Mouse (Mus musculus) thymus, postnatal 36 days (tissue): Measurements from ENCODE around the gene Rab6b.
"Not testable (repeated sequence)": the region's sequence is repeated elsewhere in the genome, so short reads cannot be mapped to it uniquely, and the experiment has no call there.

Experiments
- DNase-seq, 2 experiments: peaks; one replicate each; pipeline ENCODE4 v3.0.0; 2022; ENCODE audit warnings: mixed read lengths in 2 of 2

Rab6b gene

DNA sequence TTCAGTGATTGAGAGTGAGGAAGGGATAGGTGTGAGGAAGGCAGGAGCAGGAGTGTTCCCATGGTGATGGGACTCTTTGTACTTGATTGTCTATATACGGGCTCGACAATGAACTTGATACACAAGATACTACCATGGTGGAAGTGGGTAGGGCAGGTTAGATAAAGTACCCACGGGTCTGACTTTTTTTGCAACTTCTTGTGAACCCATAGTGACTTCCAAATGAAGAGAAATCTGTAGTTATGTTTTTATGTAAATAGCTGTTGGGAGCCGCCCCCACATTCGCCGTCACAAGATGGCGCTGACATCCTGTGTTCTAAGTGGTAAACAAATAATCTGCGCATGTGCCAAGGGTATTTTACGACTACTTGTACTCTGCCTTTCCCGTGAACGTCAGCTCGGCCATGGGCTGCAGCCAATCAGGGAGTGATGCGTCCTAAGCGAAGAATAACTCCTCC lies 3.2 kb upstream of the Rab6b start:
- not testable (repeated sequence) for DNase-seq

DNA sequence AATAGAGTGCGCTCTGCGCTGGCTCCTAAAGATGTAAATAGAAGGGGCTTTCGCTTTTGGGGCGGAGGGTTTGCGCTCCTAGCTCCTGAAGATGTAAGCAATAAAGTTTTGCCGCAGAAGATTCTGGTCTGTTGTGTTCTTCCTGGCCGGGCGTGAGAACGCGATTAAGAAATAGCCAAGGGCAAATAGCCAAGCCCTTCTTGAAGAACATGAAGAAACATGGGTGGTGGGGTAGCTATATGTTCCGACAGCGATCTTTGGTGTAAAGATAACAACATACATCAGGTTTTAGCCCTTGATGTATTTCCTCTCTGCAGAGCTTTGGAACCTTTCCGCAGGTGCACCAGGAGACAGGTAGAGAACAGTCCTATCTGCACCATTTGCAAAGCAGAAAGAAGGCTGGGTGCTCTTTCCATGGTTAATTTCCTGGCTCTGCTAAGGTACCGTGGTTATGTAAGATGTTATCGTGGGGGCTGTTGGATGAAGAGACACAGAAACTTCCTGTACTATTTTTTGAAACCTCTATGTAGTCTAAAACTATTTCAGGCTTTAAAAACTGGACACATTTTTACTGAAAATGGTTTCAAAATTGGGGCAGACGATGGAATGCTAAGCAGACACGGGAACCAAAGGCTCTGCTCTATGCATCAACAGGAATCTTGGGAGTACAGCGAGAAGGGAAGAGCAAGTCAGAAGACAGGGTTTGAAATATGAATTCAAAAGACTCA lies 2.5 kb upstream of the Rab6b start:
- DNase-seq = no peak

DNA sequence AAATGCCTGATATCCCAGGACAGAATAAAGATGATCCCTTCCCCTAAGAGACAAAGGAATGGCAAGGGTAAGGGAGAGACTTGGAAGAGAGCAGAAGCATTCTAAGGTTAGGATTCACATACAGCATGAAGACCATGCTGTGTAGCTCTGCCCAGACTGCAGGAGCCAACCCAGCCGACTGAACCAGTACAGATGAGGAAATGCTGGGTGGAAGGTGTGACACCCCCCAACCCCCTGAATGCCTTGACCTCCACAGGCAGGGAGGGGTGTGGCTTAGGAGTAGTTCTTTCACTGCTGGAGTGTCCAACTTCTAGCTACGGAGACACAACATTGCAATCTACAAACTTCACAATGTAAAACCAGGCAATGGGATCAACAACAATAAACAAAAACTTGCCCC lies 1.7 kb upstream of the Rab6b start:
- DNase-seq = no peak

DNA sequence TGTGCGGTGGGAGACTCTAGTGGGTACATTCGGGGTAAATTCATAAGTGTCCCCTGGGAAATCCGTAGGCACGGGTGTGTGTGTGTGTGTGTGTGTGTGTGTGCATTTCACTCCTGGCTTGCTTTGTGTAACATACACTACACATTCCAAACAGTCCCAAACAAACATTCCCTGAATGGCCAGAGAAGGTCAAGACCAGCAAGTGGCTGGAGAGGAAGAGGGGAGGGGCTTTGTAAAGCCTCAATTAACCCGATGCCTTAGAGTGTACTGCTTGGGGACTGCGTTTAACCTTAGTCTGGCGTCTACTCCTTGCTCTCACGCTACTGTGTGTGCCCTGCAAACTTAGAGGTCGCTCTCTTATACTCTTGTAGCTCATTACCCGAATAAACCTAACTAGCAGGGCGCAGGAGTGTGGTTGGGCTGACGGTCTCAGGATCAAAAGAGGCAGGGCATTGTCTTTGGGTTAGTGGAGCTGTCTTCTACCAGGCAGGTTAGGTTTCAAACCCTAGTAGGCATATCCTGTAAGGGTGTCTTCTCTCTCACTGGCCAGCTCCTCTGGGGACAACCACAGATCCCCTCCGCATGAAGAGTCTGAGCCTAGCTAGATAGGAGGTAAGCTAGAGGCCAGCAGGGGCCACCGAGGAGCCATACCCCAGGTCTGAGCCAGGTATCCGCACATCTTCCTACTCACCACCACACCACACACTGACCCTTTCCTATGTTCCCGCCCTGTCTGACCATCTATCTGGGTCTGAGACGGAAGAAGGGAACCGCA lies 673 bp upstream of the Rab6b start:
- DNase-seq = no peak

DNA sequence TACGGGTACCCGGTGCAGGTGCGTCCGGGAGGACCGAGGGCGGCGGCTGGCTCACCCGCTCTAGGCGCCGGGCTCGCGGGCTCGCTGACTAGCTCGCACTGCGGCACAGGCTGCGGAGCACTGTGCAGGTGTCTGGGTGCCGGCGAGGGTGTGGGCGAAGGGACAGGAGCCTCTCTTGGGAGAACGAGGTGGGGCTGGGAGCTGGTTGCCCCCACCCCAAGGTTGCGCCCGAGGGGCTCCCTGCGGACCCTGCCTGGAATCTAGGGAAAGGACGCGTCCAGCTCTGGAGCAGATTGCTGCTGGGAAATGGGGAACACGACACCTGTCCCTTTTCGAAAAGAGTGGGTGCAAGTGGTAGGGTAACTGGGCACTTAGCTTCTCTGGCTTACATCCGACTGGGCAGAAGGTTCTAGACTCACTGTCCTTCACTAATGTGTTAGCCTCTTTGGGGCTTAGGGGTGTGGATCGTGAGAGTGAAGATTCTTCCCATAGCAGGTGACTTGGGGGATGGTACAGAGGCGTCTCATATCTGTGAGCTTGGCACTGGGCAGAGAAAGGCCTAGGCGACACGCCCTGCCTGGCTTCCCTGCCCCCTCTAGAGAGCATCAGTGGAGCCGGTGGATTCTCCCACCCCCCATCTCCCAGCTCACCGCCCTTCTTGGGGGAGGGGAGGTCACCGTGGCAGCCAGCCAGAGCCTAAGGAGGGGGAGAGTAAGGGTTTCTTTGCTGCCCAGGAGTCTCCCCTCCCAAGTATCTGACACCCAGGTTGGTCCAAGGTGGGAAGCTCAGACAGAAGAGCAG lies 1.1 kb downstream of the Rab6b start:
- peak; percentile 18 to 19 for DNase-seq

DNA sequence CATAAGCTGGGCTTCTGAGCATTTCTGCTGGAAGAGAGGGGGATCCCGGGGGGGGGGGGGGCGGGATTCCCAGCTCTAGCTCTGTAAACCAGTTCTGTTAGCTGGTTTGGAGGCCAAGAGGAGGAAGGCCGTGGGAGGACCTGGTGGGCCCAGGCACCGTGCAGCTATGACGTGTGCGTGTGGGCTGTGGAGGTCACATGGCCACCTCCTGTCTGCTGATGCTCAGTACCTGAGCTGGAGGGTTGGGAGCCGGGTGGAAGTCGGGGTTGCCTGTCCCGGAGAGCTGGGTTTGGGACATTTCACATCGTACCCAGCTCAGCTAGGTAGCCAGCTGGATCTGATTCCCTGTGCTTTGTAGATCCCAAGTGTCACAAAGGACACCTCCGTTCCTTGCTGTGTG lies 1.8 kb downstream of the Rab6b start:
- no peak for DNase-seq

DNA sequence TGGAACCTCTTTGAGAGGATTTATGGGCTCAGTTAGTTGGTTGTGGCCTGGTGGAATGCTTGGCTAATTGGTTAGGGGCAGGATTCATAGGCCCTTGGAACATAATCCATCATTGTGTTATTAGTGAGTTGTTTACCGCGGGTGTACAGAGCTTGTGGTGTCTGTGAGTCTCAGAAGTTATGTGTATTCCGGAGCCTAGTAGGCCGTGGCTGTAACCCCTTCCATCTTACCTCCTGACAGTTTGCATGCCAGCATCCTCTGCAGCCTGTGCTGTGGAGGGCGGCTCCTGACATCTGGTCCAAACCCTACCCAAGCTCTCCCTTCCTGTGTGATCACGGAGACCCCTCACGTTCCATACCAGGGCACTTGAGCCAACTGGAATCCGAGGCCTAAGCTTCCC lies 2.7 kb downstream of the Rab6b start:
- no peak for DNase-seq

DNA sequence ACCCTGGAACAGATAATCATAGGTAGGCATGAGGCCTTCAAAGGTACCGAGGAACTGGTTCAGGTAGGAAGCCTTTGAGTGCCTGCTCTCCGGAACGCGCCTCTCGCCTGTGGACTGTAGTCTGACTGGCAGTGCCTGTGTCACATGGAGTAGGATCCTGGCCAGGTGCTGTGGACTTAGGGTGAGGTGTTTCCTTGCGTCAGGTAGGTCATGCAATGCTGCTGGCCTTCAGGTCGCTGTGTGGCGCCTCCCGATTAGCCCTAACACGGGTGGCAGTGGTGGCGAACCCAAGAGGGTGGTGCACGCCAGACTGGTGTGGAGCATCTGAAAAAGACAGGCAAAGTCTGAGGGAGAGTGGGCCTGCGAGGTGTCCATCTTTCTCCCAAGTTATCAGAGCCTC lies 3.3 kb downstream of the Rab6b start:
- DNase-seq = no peak

DNA sequence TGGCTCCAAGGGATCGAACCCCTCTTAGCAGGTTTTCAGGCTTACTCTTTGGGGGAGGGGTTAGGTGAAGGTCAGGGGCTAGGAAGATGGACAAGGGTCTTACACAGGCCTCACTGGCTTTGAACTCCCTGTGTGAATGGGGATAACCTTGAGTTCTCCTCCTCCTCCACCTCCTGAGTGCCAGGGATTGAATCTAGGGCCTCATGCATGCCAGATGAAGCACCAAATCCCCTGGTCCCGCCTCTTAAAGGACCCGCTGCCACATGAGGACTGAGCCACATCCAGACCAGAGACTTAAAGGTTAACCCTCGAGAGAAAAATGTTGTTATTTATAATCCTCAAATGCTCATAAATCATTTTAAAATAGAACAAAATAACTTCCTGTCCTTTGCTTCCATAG lies 5.4 kb downstream of the Rab6b start:
- no peak for DNase-seq

DNA sequence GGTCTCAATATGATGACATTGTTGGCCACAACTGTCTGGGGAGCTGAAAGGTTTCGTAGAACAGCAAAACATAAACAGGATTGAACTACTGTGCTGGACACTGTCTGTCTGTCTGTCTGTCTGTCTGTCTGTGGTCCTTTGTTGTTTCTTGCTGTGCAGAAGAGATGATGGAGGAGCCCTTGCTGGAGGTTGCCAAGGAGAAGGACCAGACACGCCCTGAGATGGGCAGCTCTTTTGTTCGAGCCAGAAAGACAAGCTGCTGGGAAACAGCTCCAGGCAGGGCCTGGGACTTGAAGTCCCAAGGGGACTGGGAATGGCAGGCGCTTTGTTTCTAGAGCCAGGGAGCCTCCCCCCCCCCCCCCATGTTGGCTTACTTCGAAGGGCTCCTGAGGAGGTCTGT lies 5.9 kb downstream of the Rab6b start:
- DNase-seq = no peak

DNA sequence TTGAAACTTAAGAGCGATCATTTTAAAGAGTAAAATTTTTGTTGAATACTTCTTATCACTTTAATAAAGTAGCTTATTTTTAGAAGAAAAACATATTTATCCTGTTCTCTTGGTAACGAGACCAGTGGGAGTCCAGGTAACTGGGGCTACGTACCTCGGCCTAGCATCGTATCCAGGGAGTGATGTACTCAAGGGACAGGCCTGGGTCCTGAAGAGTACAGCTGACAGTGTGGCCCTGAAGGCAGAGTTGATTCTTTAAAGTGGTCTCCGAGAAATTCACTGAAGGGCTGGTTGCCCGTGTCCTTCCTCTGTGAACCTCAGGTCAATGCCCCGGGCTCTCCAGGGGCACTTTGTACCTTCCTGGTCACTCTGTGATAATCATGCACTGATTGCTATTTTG lies 6.4 kb downstream of the Rab6b start:
- DNase-seq = no peak

DNA sequence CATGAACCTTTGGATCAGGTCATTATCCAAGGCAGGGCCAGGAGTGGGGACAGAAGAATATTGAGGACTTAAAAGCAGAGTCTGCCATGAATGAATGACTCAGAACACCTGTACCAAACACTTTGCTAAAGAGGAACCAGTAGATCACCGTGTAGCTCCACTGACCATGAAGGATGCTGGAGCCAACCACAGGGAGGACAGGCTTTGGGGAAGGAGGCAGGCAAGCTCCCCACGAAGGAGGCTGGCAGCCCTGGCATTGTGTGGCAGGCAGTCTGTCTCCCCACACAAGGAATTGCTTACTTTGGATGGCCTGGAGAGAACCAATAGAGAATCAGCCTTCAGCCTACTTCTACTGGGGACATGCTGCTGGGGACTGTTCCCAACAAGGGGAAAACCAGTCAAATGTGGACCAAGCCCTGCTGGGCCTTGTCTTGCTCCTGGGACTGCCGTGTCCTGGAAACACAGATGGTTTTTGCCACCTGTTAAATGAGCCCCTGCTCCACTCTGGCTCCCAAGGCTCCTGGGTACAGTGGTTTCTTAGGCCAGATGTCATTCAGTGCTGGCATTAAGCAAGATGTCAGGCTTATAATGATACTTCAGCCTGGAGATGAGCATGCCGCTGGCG lies 7.2 kb downstream of the Rab6b start:
- DNase-seq = no peak

DNA sequence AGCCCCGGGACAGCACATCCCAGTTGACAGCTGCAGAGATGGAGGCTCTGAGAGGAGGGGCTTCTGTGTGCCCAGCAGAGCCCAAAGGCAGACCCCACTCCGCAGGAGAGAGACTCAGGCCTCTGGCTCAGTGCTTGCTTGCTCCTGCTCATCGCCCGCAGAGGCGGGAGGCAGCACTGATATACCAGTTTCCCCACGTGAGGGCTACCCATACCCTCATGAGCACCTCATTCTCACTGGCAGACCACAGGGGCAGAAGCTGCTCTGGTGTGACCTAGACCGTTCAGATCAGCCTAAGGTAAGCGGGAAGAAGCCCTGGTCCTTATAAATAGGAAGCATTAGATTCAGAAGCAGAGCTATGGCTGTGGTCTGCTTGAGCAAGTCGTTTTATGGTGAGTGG lies 8.2 kb downstream of the Rab6b start:
- no peak for DNase-seq

DNA sequence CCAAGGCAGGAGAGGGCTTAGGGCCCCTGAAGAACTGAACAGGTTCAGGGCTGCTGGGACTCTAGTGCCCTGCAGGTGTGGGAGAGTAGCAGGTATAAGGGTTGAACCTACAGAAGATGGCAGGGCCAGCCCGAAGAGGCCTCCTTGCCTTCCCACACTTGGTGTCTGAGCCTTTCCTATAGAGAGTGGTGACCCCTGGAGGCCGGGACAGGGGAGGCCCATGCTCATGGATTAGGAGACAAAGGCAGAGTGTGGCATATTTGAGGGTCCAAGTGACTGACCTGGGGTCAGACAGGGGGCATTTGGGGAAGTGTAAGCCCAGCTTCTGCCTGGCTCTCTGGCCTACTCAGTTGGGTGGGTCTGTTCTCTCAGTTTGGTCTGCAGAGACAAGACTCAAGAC lies 8.6 kb downstream of the Rab6b start:
- DNase-seq = no peak

DNA sequence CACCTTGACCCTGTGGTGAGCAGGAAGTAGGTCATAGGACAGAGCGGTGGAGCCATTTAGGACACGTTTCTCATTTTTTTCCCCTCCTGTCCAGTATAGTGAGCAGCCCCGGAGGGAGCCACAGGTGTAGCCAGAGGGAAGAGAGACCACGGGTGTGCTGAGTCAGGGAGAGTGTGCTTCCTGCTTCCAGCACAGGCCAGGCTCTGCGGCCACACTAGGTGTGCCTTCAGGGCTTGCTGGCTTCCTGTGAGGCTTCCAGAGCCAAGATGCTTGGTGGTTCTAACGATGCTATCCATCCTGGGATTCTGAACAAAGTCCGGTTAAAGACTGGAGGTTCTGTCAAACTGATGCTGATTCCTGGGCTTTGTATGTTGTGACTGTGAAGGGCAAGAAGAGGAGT lies 10.0 kb downstream of the Rab6b start:
- no peak for DNase-seq

DNA sequence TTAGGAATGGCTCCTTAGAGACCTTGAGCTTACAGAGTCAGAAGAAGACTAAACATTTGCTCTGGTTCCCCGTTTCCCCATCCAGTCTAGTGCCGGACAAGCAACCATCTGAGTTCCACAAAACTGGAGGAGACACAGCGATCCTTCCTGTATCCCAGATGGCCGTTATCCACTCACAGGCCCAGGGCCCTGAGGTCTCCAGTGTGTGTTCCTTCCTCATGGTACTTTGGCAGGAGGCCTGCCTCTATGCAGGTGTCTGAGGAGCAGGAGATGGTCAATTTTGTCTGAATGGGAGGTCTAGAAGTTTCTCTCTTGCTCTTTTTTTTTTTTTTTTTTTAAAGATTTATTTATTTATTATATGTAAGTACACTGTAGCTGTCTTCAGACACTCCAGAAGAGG lies 13.2 kb downstream of the Rab6b start:
- no peak for DNase-seq

DNA sequence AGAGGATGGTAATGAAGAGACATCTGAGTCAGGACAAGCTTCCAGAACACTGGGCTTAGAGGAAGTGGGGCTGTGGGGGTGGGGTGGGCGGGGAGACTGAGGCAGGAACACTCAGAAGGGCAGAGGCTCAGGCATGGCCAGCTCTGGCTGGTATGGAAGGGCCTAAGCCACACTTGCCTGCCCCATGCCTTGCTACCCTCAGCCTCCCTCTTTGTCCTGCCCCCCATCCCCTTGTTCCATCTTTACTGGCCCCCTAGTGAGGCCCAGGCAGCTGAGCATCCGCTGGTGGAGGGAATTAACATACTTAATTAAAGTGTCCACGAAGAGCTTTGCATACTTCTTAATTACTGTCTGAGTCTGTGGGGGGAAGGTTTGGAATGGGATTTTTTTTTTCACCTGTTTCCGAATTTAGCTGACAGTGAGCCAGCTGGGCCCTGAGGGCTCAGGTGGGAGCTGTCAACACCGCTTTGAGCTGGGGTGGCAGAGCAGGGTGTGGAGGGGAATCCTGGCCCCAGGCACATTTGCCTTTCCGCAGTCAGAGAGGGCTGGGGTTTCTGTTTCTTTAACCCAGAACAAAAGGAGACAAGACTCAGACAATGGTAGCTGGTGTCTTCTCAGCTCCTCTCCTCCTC lies 22.0 kb downstream of the Rab6b start:
- DNase-seq = no peak

DNA sequence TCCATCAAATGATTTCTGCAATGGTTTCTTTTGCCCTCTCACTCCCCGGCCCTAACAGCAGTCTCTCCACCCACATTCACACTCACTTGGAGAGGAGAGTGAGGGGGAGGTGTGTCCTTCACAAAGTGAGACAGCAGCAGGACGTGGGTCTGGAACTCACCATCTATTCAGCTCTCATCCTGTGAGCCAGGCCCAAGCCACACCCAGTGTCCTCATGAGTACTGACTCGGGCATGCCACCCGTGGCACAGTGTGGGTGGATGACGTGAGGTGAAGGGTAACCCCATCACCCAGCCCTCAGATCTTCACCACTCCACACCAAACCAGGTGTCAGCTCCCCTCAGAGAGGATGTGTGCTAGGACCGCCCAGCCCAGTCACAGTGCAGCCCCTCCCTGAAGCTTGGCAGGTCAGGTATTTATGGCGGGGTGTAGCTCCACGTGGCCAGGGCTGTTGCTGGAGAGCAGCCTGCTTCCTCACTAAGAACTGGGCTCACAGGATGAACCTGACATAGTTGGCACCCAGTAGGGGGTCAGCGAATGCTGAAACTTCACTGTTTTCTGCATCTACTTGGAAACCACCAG lies 23.0 kb downstream of the Rab6b start:
- DNase-seq = no peak

DNA sequence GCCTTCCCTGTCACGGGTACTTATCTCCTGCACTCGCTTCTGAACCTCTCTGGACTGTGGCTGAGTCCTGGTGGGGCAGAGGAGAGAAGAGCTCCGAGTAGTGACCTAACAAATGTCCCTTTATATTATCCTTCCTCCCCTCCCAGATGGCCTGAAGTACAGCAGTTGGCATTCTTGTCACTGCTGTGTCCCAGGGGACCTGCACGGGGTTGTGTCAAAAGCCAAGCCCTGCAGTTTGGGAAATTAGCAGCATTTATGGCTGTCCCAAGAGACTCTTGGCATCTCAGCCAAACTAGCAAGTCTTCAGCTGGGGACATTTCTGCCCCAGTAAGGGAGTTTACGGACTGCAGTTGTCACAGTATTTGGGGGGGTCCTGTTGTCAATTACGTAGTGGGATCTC lies 27.9 kb downstream of the Rab6b start:
- no peak for DNase-seq

DNA sequence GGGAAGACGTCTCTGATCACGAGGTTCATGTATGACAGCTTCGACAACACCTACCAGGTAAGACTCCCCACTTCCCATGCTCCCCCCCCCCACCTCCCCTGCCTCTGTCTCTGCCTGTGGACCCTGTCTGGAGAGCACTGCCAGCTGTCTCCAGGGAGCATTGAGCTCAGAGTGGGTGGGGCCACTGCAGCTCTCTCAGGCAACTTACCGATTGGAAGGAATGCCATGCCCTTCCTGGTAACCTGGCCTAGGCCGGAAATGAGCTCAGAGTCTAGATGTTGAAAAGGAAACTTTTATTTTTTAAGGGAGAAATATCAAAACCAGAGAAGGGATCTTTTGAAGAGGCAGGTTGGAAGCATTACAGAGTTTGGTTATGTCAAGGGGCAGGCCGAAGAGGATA lies 28.8 kb downstream of the Rab6b start:
- no peak for DNase-seq

DNA sequence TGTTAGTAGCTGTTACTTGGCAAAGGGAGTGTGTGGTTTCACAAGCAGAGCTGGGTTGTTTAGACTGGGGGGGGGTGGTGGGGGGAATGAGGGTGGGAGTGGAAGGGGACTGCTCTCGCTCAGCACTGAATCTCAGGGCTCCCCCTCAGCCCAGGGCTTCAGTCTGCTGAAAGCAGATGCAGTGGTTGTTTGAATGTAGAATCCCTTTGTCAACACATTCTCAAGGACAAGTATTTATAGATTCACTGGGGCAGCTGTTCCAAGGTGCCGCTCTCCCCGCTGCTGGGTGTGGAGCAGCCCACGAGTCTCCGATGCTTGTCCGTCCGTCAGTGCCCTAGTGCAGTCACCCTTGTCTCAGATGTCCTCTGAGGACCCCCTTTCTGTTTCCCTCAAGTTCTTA lies 29.7 kb downstream of the Rab6b start:
- DNase-seq = no peak

DNA sequence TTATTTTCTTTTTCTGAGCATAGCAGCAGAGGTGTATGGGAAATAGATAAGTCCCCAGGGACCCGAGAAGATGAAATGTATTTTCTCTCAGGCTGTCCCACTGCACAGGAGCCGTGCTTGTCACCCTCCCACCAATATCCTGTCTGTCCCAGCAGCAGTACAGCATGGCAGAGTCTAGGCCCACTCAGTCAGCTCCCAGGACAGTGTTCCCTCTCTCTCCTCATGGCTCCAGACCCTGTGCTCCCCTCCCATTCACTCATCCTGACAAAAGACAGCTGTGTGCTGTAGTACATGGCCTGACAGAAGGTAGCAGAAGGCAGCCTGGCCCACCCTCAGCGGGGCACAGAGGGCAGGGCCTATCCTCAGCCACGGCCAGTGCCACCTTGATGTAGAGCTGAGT lies 32.3 kb downstream of the Rab6b start:
- DNase-seq = no peak
